Mouse (Mus musculus) MEL (cell line): ENCODE measurements at regions not wholly inside any gene's neighbourhood (a gene's known extent, or its start where the extent isn't known, plus 50 kb on each side); places are given as distances from the start of the nearest gene placed in this dataset.

Experiments
- DNase-seq: peaks from one replicate; pipeline ENCODE4 v3.0.0; 2011; ENCODE audit warnings: low read depth, low spot score
- H3K27ac ChIP-seq: 2 replicates; pipeline ENCODE4 v1.5.1; 2012; ENCODE audit warnings: low read depth, mild to moderate bottlenecking, control low read depth, low read length, moderate library complexity; ENCODE audit not compliant: control insufficient read depth
- H3K27me3 ChIP-seq, 2 experiments: fragments of 150-350 bp in 1 of 2; sonication (generic) in 1 of 2; 2 replicates each; pipeline ENCODE4 v1.6.1; 2012; ENCODE audit warnings: low read length in 2 of 2, mild to moderate bottlenecking in 2 of 2, improper control_type of control experiment in 1 of 2, moderate library complexity in 1 of 2; ENCODE audit not compliant: insufficient read depth in 2 of 2, control insufficient read depth in 1 of 2
- H3K36me3 ChIP-seq, 2 experiments: 2 replicates each; pipeline ENCODE4 v1.6.1; 2012 to 2014; ENCODE audit warnings: low read length in 2 of 2, improper control_type of control experiment in 1 of 2, inconsistent platforms in 1 of 2, mild to moderate bottlenecking in 1 of 2; ENCODE audit not compliant: insufficient read depth in 2 of 2, control insufficient read depth in 1 of 2
- H3K4me1 ChIP-seq, 2 experiments: fragments of 150-350 bp in 1 of 2; sonication (generic) in 1 of 2; 2 replicates each; pipeline ENCODE4 v1.6.1; 2012; ENCODE audit warnings: low read length in 2 of 2, improper control_type of control experiment in 1 of 2, mild to moderate bottlenecking in 1 of 2; ENCODE audit not compliant: insufficient read depth in 2 of 2, control insufficient read depth in 1 of 2
- H3K4me3 ChIP-seq, 2 experiments: fragments of 150-350 bp in 1 of 2; sonication (generic) in 1 of 2; 2 replicates each; pipeline ENCODE4 v1.5.1; 2012; ENCODE audit warnings: low read depth in 2 of 2, low read length in 2 of 2, mild to moderate bottlenecking in 2 of 2, moderate library complexity in 2 of 2, control low read depth in 1 of 2, improper control_type of control experiment in 1 of 2; ENCODE audit not compliant: control insufficient read depth in 1 of 2, insufficient read depth in 1 of 2
- H3K79me2 ChIP-seq: 2 replicates; pipeline ENCODE4 v1.6.1; 2012; ENCODE audit warnings: mild to moderate bottlenecking, low read length, moderate library complexity; ENCODE audit not compliant: control insufficient read depth, poor library complexity, insufficient read depth
- H3K9ac ChIP-seq: 2 replicates; pipeline ENCODE4 v1.6.1; 2012; ENCODE audit warnings: low read depth, mild to moderate bottlenecking, control low read depth, low read length, moderate library complexity; ENCODE audit not compliant: control insufficient read depth, poor library complexity, severe bottlenecking
- H3K9me3 ChIP-seq: fragments of 150-350 bp; sonication (generic); replicated peaks from 2 replicates; pipeline ENCODE4 v1.6.1; 2012; ENCODE audit warnings: mild to moderate bottlenecking, low read length, improper control_type of control experiment, moderate library complexity; ENCODE audit not compliant: insufficient read depth
- CHD1 ChIP-seq: IDR thresholded peaks from 2 replicates; pipeline ENCODE4 v1.6.1; 2012; ENCODE audit warnings: low read depth, mild to moderate bottlenecking, inconsistent platforms, low read length, improper control_type of control experiment
- EP300 ChIP-seq, 2 experiments: IDR thresholded peaks; 2 replicates each; pipeline ENCODE4 v1.6.1; 2011; ENCODE audit warnings: improper control_type of control experiment in 2 of 2, low read length in 2 of 2, low read depth in 1 of 2, mild to moderate bottlenecking in 1 of 2
- ETS1 ChIP-seq: IDR thresholded peaks from 2 replicates; pipeline ENCODE4 v1.6.1; 2012; ENCODE audit warnings: low read depth, mild to moderate bottlenecking, inconsistent platforms, low read length, improper control_type of control experiment, moderate library complexity
- GABPA ChIP-seq: IDR thresholded peaks from 2 replicates; pipeline ENCODE4 v1.6.1; 2012; ENCODE audit warnings: low read depth, mild to moderate bottlenecking, inconsistent platforms, low read length, improper control_type of control experiment, moderate library complexity
- JUND ChIP-seq: IDR thresholded peaks from 2 replicates; pipeline ENCODE4 v1.6.1; 2011; ENCODE audit warnings: low read depth, mild to moderate bottlenecking, improper control_type of control experiment, low read length
- KAT2A ChIP-seq: conservative IDR thresholded peaks from 2 replicates; pipeline ENCODE4 v1.6.1; 2012; ENCODE audit warnings: low read depth, low read length, improper control_type of control experiment, inconsistent platforms
- MEF2A ChIP-seq: IDR thresholded peaks from 2 replicates; pipeline ENCODE4 v1.6.1; 2014; ENCODE audit warnings: low read depth, mild to moderate bottlenecking, inconsistent platforms, low read length, improper control_type of control experiment; ENCODE audit not compliant: poor library complexity, insufficient replicate concordance, severe bottlenecking; ENCODE audit errors: extremely low read depth
- MYB ChIP-seq: IDR thresholded peaks from 2 replicates; pipeline ENCODE4 v1.6.1; 2011; ENCODE audit warnings: mild to moderate bottlenecking, low read depth, low read length, improper control_type of control experiment
- NELFE ChIP-seq: IDR thresholded peaks from 2 replicates; pipeline ENCODE4 v1.6.1; 2011; ENCODE audit warnings: low read depth, low read length, improper control_type of control experiment
- POLR2AphosphoS5 ChIP-seq: IDR thresholded peaks from 2 replicates; pipeline ENCODE4 v1.6.1; 2012; ENCODE audit warnings: low read depth, borderline replicate concordance, mild to moderate bottlenecking, inconsistent platforms, low read length, moderate library complexity, mixed read lengths
- RAD21 ChIP-seq: IDR thresholded peaks from 2 replicates; pipeline ENCODE4 v1.6.1; 2011; ENCODE audit warnings: mild to moderate bottlenecking, low read depth, low read length, improper control_type of control experiment
- SMC3 ChIP-seq: IDR thresholded peaks from 2 replicates; pipeline ENCODE4 v1.6.1; 2011; ENCODE audit warnings: low read depth, low read length, improper control_type of control experiment
- TBP ChIP-seq: IDR thresholded peaks from 2 replicates; pipeline ENCODE4 v1.8.0; 2011; ENCODE audit warnings: low read depth, low read length, improper control_type of control experiment
- TCF12 ChIP-seq: IDR thresholded peaks from 2 replicates; pipeline ENCODE4 v1.6.1; 2014; ENCODE audit warnings: low read depth, mild to moderate bottlenecking, inconsistent platforms, low read length, improper control_type of control experiment, moderate library complexity
- ZKSCAN1 ChIP-seq: IDR thresholded peaks from 2 replicates; pipeline ENCODE4 v1.6.1; 2012; ENCODE audit warnings: low read depth, mild to moderate bottlenecking, inconsistent platforms, low read length, improper control_type of control experiment, moderate library complexity
- ZNF384 ChIP-seq: IDR thresholded peaks from 2 replicates; pipeline ENCODE4 v1.6.1; 2012; ENCODE audit warnings: low read depth, mild to moderate bottlenecking, inconsistent platforms, low read length, improper control_type of control experiment

DNA sequence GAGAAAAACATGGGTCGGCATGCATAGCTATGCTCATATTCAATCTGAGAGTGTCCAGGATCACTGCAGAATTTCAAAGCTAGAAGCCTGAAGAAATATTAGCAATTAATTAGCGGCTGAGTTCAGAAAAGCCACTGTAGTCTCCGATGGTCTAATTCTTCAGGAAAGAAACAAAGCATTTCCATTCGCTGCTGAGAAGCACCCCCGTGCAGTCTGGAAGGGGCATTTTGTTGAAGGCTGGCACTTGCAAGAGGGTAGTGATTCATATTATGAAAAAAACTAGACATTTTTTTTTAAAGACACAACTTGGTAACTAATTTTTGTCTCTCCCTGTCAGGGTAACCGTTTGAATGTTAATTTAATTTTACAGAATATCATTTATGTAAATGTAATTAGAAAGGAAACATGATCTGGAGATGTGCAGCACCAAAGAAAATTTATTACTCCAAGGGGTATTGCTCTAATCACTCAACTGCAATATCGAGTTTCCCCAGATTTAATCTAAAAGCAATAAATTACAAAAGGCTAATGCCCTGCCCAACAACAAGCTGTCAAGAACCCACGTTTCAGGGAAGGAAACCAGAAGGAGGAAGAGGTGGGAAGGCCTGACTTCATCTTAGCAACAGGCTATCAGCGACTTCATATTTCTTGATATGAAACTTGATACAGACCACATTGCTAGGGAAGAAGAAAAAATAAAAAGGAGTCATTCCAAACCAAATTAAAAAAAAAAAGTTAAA, 529.1 kb downstream of the Meis1 start:
- H3K27me3 ChIP-seq = peaks cover 0 to 4% of the 10 kb centered on the region in 2 experiments; a peak in 2 of 4 replicates
- H3K27ac ChIP-seq = no peak overlapping the region
- no peaks in the 10 kb centered on the region for H3K79me2 ChIP-seq
- H3K9ac ChIP-seq = no peak overlapping the region
- no peaks in the 10 kb centered on the region for H3K4me1 ChIP-seq
- TF ChIP-seq MYB = no peak
- TF ChIP-seq KAT2A = no peak
- no peak for TF ChIP-seq ZKSCAN1
- no peak for TF ChIP-seq CHD1
- TF ChIP-seq RAD21 = no peak
- no peak for TF ChIP-seq NELFE
- TF ChIP-seq EP300 (IDR thresholded peaks at IDR 0.05; ENCODE audit: low read depth in 1 of 2, low read length in 2 of 2) = no peak
- no peaks in the 10 kb centered on the region for H3K9me3 ChIP-seq
- H3K4me3 ChIP-seq = no peak overlapping the region
- no peak for DNase-seq
- H3K36me3 ChIP-seq = no peaks in the 10 kb centered on the region

GRCm38 (mm10) chr11:18478841-18479240, 525.2 kb upstream of the Etaa1 start:
- TF ChIP-seq TBP = no peak
- no peak for TF ChIP-seq KAT2A
- TF ChIP-seq ETS1 = no peak
- TF ChIP-seq ZKSCAN1 = no peak
- TF ChIP-seq POLR2AphosphoS5 = no peak
- no peaks in the 10 kb centered on the region for H3K36me3 ChIP-seq
- H3K9me3 ChIP-seq = no peaks in the 10 kb centered on the region
- no peaks in the 10 kb centered on the region; a peak in 1 of 4 replicates for H3K27me3 ChIP-seq
- no peak for DNase-seq
- H3K27ac ChIP-seq = no peak overlapping the region
- H3K79me2 ChIP-seq = no peaks in the 10 kb centered on the region
- H3K4me3 ChIP-seq = no peak overlapping the region
- H3K4me1 ChIP-seq = no peaks in the 10 kb centered on the region
- H3K9ac ChIP-seq = no peak overlapping the region

- Histone ChIP-seq H3K4me1 (no peaks in the 10 kb centered on the region), H3K4me3 (no peak overlapping the region), H3K9me3 (no peaks in the 10 kb centered on the region), H3K27ac (no peak overlapping the region), H3K36me3 (no peaks in the 10 kb centered on the region), H3K79me2 (no peaks in the 10 kb centered on the region), H3K9ac (no peak overlapping the region), H3K27me3 (no peaks in the 10 kb centered on the region)
- TF ChIP-seq GABPA (no peak), MEF2A (no peak), ZNF384 (no peak), JUND (no peak), EP300 (IDR thresholded peaks at IDR 0.05; ENCODE audit: low read depth in 1 of 2, low read length in 2 of 2) (no peak), SMC3 (no peak), NELFE (no peak), TCF12 (no peak)
- DNase-seq = no peak
Observed at GRCm38 (mm10) chr11:18451271-18451670, 497.6 kb upstream of the Etaa1 start.
